Mouse (Mus musculus) T-cell, adult 2 months (primary cell): ENCODE measurements around the gene Dnal4.

Source experiments
- DNase-seq: peaks from one replicate; pipeline ENCODE4 v3.0.0; 2022; ENCODE audit warnings: low spot score

Dnal4 gene

DNA sequence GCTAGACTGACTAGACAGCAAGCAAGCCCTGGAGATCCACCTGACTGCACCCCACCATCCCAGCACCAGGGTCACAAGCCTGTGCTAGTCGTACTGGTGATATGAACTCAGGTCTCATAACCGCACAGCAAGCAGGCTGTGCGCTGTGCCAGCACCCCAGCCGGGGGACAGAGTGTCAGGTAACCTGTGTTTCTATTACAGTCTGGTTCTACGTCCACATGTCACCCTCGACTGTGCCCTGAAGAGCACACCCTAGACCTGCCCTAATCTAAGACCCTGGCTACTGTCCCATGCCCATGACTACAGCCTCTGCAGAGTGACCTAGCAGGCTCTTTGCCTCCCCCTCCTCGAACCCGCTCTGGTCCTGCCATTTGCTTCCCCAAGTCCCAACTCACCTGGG, 44.5 kb downstream of the Dnal4 start:
- no peak for DNase-seq

DNA sequence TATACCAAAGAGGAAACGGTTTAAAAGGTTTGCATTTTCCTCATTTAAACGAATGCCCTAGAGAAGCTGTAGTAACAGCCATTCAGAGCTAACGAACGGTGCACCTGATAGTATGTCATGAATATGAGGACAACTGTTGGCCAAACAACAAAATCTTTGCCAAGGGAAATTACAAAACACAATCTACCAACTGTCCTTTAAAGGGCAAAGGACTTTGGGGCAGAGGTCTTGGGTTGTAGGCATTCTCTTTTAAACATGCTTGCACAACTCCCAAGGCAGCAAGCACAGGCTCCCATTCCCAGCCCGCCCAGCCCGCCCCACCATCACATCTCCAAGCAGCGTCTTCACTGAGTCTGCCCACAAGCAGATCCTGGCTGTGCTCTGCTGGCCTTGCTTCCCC, 46.1 kb downstream of the Dnal4 start:
- no peak for DNase-seq

DNA sequence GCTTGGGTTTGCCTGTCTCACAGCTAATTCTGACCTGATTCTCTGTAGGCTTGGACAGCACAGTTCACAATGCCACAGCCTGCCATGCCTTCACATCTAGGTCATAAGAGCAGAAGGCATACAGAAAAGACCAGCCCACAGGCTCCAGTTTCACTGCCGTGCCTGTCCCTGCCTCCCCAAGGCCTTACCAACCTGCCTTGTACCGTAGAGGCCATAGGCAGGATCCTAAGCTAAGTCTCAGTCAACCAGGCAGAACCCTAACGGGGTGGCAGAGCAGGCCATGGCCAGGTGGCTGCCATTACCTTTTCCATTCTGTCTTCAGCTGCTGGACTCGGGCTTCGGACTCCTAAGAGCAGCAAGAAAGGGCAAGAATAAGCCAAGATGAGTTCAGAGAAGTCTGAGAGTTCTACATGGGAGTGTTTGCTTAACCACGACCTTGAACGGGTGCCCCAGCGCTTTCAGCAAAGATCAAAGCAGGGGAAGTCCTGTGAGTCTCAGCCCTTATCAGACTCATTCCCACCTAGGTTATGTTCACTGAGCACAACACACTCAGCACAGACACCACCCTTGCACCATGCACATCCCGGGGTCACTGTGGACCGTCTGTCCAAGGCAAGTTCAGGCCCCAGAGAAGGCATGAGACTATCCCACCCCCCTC, 48.8 kb downstream of the Dnal4 start:
- DNase-seq = peak; percentile 67

DNA sequence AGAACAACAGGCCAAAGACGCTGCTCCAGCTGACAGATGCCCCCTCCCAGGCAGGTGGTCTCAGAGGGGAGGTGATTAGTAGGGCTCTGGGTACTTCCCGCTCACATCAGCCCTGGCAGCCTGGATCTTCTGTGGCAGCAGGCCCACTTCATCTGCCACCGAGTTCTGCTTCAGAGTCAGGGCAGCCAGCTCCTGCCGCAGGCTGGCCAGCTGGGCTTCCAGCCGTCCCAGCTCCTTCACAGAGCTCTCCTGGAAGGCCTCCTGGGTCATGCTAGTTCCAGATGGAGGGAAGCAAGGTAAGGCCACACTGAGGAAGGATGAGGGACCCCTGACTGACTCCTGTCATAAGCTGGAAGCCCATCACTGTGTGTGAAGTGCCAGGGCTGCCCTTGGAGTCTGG, 49.3 kb downstream of the Dnal4 start:
- no peak for DNase-seq

DNA sequence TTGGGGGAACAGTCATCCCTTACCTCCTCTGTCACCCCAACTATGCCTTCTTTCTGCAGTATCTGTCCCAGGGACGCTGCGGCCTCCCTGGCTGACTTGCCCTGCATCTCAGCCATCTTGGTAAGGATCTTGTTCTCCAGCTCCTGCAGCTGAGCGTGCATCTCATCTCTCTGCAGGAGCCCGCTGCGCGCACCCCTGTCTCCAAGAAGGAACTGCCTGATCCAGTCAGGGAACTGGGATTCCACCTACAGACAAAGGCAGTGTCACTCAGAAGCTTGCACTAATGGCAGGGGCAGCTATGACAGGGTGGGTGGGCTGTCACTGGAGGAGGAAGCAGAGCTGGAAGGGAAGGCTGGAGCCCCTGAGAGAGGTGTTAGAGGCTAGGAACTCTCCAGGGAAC, 49.8 kb downstream of the Dnal4 start:
- DNase-seq = no peak

DNA sequence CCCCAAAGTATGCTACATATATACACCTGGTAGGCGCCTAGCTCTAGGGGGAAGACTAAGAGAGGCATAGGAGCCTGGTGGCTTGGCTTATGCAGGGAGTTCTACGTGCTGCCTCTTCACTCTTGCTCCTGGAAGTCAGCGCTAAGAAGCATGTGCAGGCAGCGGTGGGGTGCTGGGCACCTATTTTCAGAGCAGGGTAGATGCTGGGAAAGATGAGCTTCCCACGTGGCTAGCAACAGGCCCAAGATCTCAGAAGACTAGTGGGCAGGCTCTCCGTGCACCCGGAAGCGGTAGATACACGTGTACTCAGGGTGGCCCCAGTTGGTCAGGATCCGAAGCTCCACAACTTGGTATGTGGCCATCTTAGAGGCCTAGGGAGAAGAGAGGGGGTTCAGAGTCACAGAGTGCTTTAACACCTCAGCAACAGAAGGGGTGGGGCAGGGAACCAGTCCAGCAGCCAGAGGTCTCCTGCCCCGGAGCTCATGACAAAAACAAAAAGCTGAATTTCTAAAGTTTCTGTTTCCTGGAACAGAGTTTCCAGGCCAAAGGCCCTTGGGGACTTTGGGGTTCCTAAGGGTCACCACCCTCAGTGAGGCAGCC, 52.4 kb downstream of the Dnal4 start:
- DNase-seq = no peak

DNA sequence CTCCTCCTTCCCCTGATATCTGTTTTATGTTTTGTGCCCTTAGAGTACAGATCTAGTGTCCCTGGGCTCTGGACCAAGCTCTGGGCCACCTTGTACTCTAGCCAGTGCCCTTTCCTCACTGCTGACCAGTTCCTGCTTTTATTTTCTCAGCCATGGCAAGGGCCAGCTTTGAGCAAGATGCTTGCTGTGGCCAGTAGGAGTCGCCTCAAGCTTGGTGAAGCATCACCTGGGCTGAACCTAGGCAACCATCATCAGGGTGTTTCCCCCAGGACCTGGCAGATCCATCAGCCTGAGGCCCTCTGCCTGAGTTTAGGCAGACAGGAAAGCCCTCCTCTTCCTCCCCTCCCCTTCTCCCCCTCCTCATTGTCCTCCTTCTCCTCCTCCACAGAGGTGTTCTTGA, 54.2 kb downstream of the Dnal4 start:
- DNase-seq = peak; percentile 51

DNA sequence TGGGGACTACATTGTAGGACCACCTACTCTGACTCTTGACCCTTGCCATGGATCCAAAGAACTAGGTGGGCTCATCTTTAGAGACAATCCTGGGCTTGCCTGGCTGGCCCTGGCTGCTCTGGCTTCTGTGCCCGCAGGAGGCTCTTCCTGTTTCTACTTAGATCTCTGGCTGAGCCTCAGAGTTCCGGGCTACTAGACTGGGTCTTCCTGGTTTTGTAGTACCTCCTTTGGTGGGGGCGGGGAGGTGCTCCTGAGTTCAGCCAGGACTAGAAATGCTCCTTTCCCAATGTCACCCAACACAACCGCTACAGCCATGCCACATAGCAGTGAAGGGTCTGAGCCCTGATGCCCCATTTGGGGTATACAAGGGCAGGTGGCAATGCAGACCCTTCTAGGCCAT, 56.9 kb downstream of the Dnal4 start:
- no peak for DNase-seq

DNA sequence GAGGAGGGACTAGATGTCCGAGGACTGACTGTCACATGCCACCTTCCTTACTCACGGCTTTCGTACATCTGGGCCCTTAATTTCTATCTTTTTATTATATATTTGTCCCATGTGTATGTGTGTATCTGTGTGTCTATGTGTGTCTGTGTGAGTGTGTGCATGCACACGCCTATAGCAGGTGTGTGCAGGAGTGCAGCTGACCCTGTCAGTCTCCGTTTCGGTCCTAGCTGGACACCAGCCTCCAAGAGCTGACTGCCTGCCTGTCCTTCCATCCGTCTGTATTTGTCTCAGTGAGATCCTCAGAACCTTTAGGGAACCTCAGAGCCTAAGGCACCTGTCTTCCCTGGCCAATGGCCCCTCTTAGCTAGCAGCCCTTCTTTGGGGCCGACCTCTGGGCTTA, 57.4 kb downstream of the Dnal4 start:
- DNase-seq = no peak

DNA sequence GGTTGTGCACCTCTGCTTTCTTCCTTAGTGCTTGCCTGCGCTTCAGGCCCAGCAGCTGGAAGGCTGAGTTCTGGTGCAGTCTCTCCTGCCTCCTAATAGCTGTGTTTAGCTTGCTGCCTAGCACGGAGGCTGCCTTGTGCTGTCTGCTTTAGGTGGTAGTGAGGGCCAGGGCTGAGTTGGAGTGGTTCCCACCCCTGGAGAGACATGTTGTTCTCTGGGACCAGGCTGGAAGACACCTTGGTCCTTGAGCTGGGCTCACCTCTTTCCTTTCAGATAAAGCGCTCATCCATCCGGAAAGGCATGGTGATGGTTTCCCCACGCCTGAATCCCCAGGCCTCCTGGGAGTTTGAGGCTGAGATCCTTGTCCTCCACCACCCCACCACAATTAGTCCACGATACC, 60.9 kb downstream of the Dnal4 start:
- DNase-seq = no peak

DNA sequence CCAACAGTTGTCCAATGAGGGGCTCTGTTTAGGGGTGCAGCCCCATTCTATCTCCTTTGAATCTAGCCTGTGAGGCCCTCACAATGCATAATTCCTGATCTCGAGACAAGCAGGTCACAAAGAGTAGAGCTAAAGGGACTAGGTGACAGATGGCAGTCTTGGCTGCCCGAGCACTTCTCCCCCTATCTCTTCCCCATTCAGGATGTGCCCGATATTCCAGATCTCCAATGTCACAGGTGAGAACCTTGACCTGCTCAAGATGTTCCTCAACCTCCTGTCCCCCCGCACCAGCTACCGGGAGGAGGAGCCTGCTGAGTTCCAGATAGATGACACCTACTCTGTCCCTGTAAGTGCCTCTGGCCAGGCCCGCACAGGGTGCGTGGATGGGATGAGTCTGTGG, 62.0 kb downstream of the Dnal4 start:
- DNase-seq = no peak
